Mouse (Mus musculus): ENCODE measurements around the gene Irf5. TPM values are rescaled to one million over a fixed set of nuclear protein-coding genes. Genes with fewer than 3 reads are reported as not detected.
A peak's percentile ranks its signal among the peaks of the same experiment; 100 is the strongest.

The Irf5 gene
- polyA plus RNA-seq, 1 experiment from 2014 or later = 2.2 TPM

DNA sequence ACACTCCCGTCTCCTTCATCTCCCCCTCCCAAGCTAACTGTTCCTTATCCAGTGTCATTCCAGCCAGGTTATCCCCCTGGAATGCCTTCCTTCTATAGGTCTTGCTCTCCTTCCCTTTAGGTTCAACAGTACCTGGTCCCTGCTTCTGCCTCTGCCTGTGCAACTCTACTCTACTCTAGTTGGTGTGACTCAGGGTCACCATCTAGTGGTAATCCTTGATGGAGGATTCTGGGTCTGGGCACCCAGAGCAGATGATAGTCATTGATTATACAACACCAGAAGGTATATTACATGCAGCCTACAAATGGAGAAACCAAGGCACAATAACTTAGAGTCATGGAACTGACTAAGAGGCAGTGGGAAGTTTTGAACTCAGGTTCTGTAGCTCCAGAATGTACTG is 24.8 kb upstream of the Irf5 start:
- no peaks in the 10 kb centered on the region for H3K36me3 ChIP-seq (ENCODE audit: control insufficient read depth, insufficient read depth, low read length)
- no peak overlapping the region for H3K27ac ChIP-seq (ENCODE audit: low read depth, low read length)
- H3K9me3 ChIP-seq (ENCODE audit: control insufficient read depth, low read length) = no peaks in the 10 kb centered on the region
- peaks cover 8% of the 10 kb centered on the region for H3K27me3 ChIP-seq (replicated peaks; ENCODE audit: control insufficient read depth, insufficient read depth, low read length)
- ATAC-seq = no peak
- H3K4me3 ChIP-seq (ENCODE audit: low read length) = no peak overlapping the region
- no peak overlapping the region for H3K4me2 ChIP-seq (ENCODE audit: low read length)
- no peak overlapping the region for H3K9ac ChIP-seq (ENCODE audit: low read depth, low read length)
- 100% methylated on average over 1 of the region's 1 CpGs for WGBS
- H3K4me1 ChIP-seq (ENCODE audit: control insufficient read depth, insufficient read depth, low read depth, low read length) = no peaks in the 10 kb centered on the region

- no peaks in the 10 kb centered on the region for H3K9me3 ChIP-seq (ENCODE audit: control insufficient read depth, low read length)
- no peak overlapping the region for H3K4me3 ChIP-seq (ENCODE audit: low read length)
- no peaks in the 10 kb centered on the region for H3K36me3 ChIP-seq (ENCODE audit: control insufficient read depth, insufficient read depth, low read length)
- WGBS = 92% methylated on average over 5 of the region's 5 CpGs
- H3K9ac ChIP-seq (ENCODE audit: low read depth, low read length) = no peak overlapping the region
- ATAC-seq = no peak
- H3K27me3 ChIP-seq (replicated peaks; ENCODE audit: control insufficient read depth, insufficient read depth, low read length) = peaks cover 16% of the 10 kb centered on the region
- peaks cover 7% of the 10 kb centered on the region for H3K4me1 ChIP-seq (ENCODE audit: control insufficient read depth, insufficient read depth, low read depth, low read length)
- H3K27ac ChIP-seq (ENCODE audit: low read depth, low read length) = no peak overlapping the region
- H3K4me2 ChIP-seq (ENCODE audit: low read length) = no peak overlapping the region
Measured at GRCm38 (mm10) chr6:29505493-29505892, 20.9 kb upstream of the Irf5 start.

GRCm38 (mm10) chr6:29506834-29507233 is 19.6 kb upstream of the Irf5 start:
- H3K27ac ChIP-seq (ENCODE audit: low read depth, low read length) = no peak overlapping the region
- peaks cover 7% of the 10 kb centered on the region for H3K4me1 ChIP-seq (ENCODE audit: control insufficient read depth, insufficient read depth, low read depth, low read length)
- H3K9me3 ChIP-seq (ENCODE audit: control insufficient read depth, low read length) = no peaks in the 10 kb centered on the region
- WGBS = 22% methylated on average over 8 of the region's 8 CpGs
- peak overlapping the region; percentile 66 for H3K4me2 ChIP-seq (ENCODE audit: low read length)
- H3K9ac ChIP-seq (ENCODE audit: low read depth, low read length) = no peak overlapping the region; the same call in 1 of the 2 replicates
- peak; percentile 16; the same call in 1 of the 2 replicates for ATAC-seq
- H3K36me3 ChIP-seq (ENCODE audit: control insufficient read depth, insufficient read depth, low read length) = no peaks in the 10 kb centered on the region
- H3K4me3 ChIP-seq (ENCODE audit: low read length) = peak overlapping the region; percentile 54
- peaks cover 16% of the 10 kb centered on the region for H3K27me3 ChIP-seq (replicated peaks; ENCODE audit: control insufficient read depth, insufficient read depth, low read length)

- WGBS = under 1% methylated on average over 38 of the region's 47 CpGs
- peaks cover 16% of the 10 kb centered on the region for H3K27me3 ChIP-seq (replicated peaks; ENCODE audit: control insufficient read depth, insufficient read depth, low read length)
- H3K27ac ChIP-seq (ENCODE audit: low read depth, low read length) = 0 out of 2 replicates have a peak within 1 kb of the TSS, but pooled peaks have one; percentile 29
Measured at GRCm38 (mm10) chr6:29507447-29508309, 18.7 kb upstream of the Irf5 start, which contains the start of gene Kcp. Kcp (minus strand) TSS chr6:29507952.

DNA sequence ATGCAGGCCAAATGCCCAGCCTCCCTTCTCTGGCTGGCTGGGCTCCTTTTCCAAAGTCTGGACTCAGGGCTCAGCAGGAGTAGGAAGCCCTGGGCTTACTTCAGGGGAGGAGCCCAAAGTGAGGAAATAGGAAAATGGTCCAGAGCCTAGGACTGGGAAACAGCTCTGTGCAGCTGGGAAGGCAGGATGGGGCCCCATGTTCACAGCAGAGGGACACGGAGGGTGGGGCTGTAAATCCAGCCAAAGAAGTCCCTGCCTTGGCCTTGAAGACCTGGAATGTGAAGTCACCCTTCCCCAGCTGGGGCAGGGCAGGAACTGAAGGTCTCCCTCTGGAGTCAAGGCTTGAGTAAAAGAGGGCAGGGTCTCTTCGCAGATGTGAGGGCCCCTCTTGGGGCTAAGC is 17.3 kb upstream of the Irf5 start:
- Histone ChIP-seq H3K27me3 (replicated peaks; ENCODE audit: control insufficient read depth, insufficient read depth, low read length) (peaks cover 16% of the 10 kb centered on the region), H3K9me3 (ENCODE audit: control insufficient read depth, low read length) (no peaks in the 10 kb centered on the region), H3K36me3 (ENCODE audit: control insufficient read depth, insufficient read depth, low read length) (no peaks in the 10 kb centered on the region), H3K4me2 (ENCODE audit: low read length) (no peak overlapping the region), H3K9ac (ENCODE audit: low read depth, low read length) (no peak overlapping the region), H3K4me1 (ENCODE audit: control insufficient read depth, insufficient read depth, low read depth, low read length) (peaks cover 11% of the 10 kb centered on the region), H3K4me3 (ENCODE audit: low read length) (no peak overlapping the region), H3K27ac (ENCODE audit: low read depth, low read length) (no peak overlapping the region)
- WGBS = 43% methylated on average over 2 of the region's 2 CpGs
- no peak for ATAC-seq

More at GRCm38 (mm10) chr6:29507447-29508309, 18.7 kb upstream of the Irf5 start, which contains the start of gene Kcp:
- Histone ChIP-seq H3K4me1 (ENCODE audit: control insufficient read depth, insufficient read depth, low read depth, low read length) (peaks cover 7% of the 10 kb centered on the region), H3K4me2 (ENCODE audit: low read length) (peak within 1 kb of the TSS; percentile 66), H3K9ac (ENCODE audit: low read depth, low read length) (peak within 1 kb of the TSS; percentile 68), H3K36me3 (ENCODE audit: control insufficient read depth, insufficient read depth, low read length) (no peaks in the 10 kb centered on the region), H3K9me3 (ENCODE audit: control insufficient read depth, low read length) (no peaks in the 10 kb centered on the region), H3K4me3 (ENCODE audit: low read length) (peak within 1 kb of the TSS; percentile 54)
- peak; percentile 59 for ATAC-seq

GRCm38 (mm10) chr6:29513284-29513683 is 13.1 kb upstream of the Irf5 start:
- H3K9me3 ChIP-seq (ENCODE audit: control insufficient read depth, low read length) = no peaks in the 10 kb centered on the region
- H3K27ac ChIP-seq (ENCODE audit: low read depth, low read length) = no peak overlapping the region
- peaks cover 4% of the 10 kb centered on the region for H3K4me1 ChIP-seq (ENCODE audit: control insufficient read depth, insufficient read depth, low read depth, low read length)
- 0 out of 2 replicates have a peak overlapping the region, but pooled peaks have one; percentile 11 for H3K9ac ChIP-seq (ENCODE audit: low read depth, low read length)
- H3K36me3 ChIP-seq (ENCODE audit: control insufficient read depth, insufficient read depth, low read length) = no peaks in the 10 kb centered on the region
- WGBS = 2% methylated on average over 11 of the region's 11 CpGs
- H3K4me3 ChIP-seq (ENCODE audit: low read length) = peak overlapping the region; percentile 24
- peak; percentile 81 for ATAC-seq
- H3K27me3 ChIP-seq (replicated peaks; ENCODE audit: control insufficient read depth, insufficient read depth, low read length) = peaks cover 7% of the 10 kb centered on the region; the same call in 1 of the 2 replicates
- H3K4me2 ChIP-seq (ENCODE audit: low read length) = peak overlapping the region; percentile 56

DNA sequence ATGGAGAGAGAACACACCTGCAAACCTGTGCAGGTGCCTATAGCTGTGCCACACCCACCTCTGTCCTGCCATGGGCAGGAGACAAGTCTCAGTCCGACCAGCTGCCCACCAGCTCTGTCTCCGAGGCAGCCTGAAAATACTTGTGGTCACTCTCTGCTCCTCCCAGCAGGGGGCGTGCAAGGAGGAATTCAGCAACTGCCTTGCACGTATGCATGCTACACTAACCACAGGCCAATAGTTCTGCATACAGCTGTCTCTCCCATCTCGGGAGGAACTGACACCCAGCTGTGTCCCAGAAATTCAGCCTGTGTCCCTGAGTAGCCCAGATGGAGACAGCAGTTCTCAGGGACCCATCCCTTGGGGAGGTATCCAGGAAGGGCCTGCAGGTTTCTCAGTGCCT is 9.3 kb upstream of the Irf5 start:
- no peak overlapping the region for H3K27ac ChIP-seq (ENCODE audit: low read depth, low read length)
- H3K27me3 ChIP-seq (replicated peaks; ENCODE audit: control insufficient read depth, insufficient read depth, low read length) = no peaks in the 10 kb centered on the region
- no peak for ATAC-seq
- no peaks in the 10 kb centered on the region for H3K36me3 ChIP-seq (ENCODE audit: control insufficient read depth, insufficient read depth, low read length)
- H3K4me3 ChIP-seq (ENCODE audit: low read length) = no peak overlapping the region
- no peak overlapping the region for H3K4me2 ChIP-seq (ENCODE audit: low read length)
- H3K9ac ChIP-seq (ENCODE audit: low read depth, low read length) = no peak overlapping the region
- 9% methylated on average over 5 of the region's 5 CpGs for WGBS
- no peaks in the 10 kb centered on the region for H3K9me3 ChIP-seq (ENCODE audit: control insufficient read depth, low read length)
- peaks cover 4% of the 10 kb centered on the region for H3K4me1 ChIP-seq (ENCODE audit: control insufficient read depth, insufficient read depth, low read depth, low read length)

GRCm38 (mm10) chr6:29522626-29523300 is 3.7 kb upstream of the Irf5 start:
- 80% methylated on average over 6 of the region's 6 CpGs for WGBS
- no peak for ATAC-seq
- H3K27ac ChIP-seq (ENCODE audit: low read depth, low read length) = no peak overlapping the region
- H3K9ac ChIP-seq (ENCODE audit: low read depth, low read length) = no peak overlapping the region
- H3K4me3 ChIP-seq (ENCODE audit: low read length) = no peak overlapping the region
- no peak overlapping the region for H3K4me2 ChIP-seq (ENCODE audit: low read length)
- H3K36me3 ChIP-seq (ENCODE audit: control insufficient read depth, insufficient read depth, low read length) = no peaks in the 10 kb centered on the region
- H3K27me3 ChIP-seq (replicated peaks; ENCODE audit: control insufficient read depth, insufficient read depth, low read length) = peaks cover 5% of the 10 kb centered on the region; the same call in 1 of the 2 replicates
- H3K4me1 ChIP-seq (ENCODE audit: control insufficient read depth, insufficient read depth, low read depth, low read length) = peaks cover 18% of the 10 kb centered on the region
- H3K9me3 ChIP-seq (ENCODE audit: control insufficient read depth, low read length) = no peaks in the 10 kb centered on the region

All from hindbrain, embryonic 16.5 days (tissue).